Mouse (Mus musculus) Patski (cell line): ENCODE measurements at regions not wholly inside any gene's neighbourhood (a gene's known extent, or its start where the extent isn't known, plus 50 kb on each side); places are given as distances from the start of the nearest gene placed in this dataset.
"Not testable (repeated sequence)": the region's sequence is repeated elsewhere in the genome, so short reads cannot be mapped to it uniquely, and the experiment has no call there.

Experiments
- ATAC-seq: fragments of 100-300 bp; one replicate; pipeline ENCODE4 v1.8.0; 2021
- CTCF ChIA-PET: fragments of 350-600 bp; sonication (Branson Sonifier 250); formaldehyde crosslinking; loops from one replicate; lab custom pipeline; 2022; ENCODE audit warnings: inconsistent platforms; lab: Charles Lee
- POLR2A ChIA-PET: fragments of 350-600 bp; sonication (Branson Sonifier 250); formaldehyde crosslinking; loops from one replicate; lab custom pipeline; 2022; ENCODE audit warnings: antibody characterized with exemption, inconsistent platforms; lab: Charles Lee
- DNase-seq: peaks from one replicate; pipeline ENCODE4 v3.0.0-alpha.2; 2011; ENCODE audit warnings: low read depth, low spot score
- H3K27me3 ChIP-seq: fragments of 371-371 bp; one replicate; pipeline ENCODE4 v1.5.1; 2021
- CTCF ChIP-seq: fragments of 100-300 bp; IDR thresholded peaks from one replicate; pipeline ENCODE4 v1.5.1; 2021
- in situ Hi-C: fragments of 300-500 bp; cut with MboI; formaldehyde crosslinking; loops from 3 replicates; pipeline ENCODE4 v1.11.1; 2018; ENCODE audit warnings: low pct_unique_long_range_greater_than_20kb, mixed read lengths

DNA sequence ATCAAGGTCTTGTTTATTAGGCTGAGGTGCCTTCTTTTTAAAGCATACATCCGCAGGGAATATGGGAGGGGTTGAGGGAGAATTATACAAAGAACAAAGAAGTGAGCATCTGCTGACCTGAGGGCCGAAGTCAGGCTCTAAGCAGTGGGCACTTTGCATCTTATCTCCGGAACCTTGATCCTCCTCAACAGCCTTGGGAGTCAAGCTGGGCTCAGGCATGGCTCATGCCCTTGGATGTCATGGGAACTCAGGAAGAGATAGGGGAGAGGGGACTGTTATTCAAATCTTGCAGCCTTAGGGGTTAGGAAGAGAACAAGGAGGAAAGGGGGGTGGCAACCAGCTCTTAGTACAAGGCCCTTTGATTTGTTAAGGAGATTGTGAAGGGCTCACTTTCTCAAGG lies 248.5 kb downstream of the Gm19965 start:
- ATAC-seq, POLR2A ChIA-PET, H3K27me3 ChIP-seq, CTCF ChIA-PET, DNase-seq, in situ Hi-C loops: not testable (repeated sequence)

DNA sequence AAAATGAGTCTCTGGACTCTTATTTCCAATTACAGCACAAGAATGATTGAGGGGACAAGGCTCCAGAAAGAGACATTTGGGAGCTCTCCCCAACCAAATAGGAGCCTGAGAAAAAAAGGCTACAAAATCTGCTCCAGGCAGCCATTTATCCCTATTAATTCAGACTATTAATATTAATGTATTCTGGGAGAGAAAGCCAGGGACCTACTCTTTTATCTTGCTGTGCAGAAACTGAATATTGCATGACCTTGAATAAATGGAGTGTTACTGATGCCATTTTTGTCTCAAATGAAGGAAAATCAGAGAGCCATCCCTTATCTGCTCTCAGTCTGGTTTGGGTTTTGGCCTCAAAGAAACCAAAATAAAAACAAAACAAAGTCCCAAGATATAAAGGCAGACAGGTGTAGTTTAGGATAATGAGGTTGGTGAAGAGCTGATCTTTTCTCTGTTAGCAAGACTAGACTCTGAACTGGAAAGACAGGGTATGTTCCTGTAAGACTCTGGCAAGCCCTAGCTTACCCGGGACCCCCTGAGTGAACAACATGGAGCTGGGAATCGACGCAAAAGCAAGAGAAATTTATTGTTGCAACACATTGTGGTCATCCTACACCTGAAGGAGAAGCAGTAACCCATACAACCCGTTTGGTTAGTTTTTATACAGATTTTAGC lies 264.5 kb downstream of the Gm19965 start:
- no peak for TF ChIP-seq CTCF
- no peaks in the 10 kb centered on the region for H3K27me3 ChIP-seq
- ChIA-PET CTCF (no interaction called here), POLR2A (no interaction called here)
- DNase-seq (no peak), ATAC-seq (no peak)
- in situ Hi-C loops: no loop called here

DNA sequence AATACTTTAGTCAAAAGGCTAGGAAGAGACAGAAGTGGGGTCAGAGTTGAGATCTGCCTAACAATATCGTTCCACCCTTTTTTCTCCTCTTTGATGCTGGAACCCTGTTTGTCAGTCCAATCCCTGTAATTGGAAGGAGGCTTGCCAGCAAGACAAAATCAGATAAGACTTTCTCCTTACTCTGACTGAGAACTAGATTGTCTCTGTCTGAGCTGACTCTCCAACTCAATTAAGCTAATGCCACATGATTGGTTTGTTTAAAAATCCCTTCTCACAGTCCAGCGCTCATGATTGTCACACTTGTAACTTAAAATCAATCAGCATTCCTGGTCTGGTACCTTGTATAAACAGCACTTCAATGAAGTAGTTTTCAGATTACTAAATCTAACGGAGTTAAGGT lies 284.4 kb downstream of the Gm19965 start:
- TF ChIP-seq CTCF: no peak
- ChIA-PET POLR2A (no interaction called here), CTCF (no interaction called here)
- H3K27me3 ChIP-seq: no peaks in the 10 kb centered on the region
- ATAC-seq (no peak), DNase-seq (no peak)
- in situ Hi-C loops: no loop called here

DNA sequence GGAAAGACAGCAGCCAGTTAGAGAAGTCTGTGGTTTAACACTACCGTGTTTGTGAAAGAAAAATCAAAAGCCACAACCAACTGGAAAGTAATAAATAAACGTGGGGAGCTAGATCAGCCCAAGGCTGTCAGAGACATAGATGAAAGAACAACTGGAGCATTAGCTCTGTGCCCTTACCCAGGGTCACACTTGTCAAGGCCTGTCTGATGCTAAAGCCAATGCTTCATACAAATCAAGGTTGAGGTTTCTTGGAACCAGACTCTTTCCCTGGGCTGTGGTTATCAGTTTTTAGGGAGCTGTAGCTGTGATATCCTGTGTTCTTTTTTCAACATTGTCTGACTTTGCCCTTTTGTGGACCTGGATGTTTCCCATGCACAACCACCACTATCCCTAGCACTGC lies 308.7 kb downstream of the Gm19965 start:
- no peaks in the 10 kb centered on the region for H3K27me3 ChIP-seq
- DNase-seq (no peak), ATAC-seq (no peak)
- in situ Hi-C loops: no loop called here
- ChIA-PET CTCF (interaction anchor here (1.6 kb wide), 1 partner anchor 39 kb away, joined by 3 read pairs; no protein-coding TSS in a partner anchor), POLR2A (no interaction called here)
- TF ChIP-seq CTCF: no peak

DNA sequence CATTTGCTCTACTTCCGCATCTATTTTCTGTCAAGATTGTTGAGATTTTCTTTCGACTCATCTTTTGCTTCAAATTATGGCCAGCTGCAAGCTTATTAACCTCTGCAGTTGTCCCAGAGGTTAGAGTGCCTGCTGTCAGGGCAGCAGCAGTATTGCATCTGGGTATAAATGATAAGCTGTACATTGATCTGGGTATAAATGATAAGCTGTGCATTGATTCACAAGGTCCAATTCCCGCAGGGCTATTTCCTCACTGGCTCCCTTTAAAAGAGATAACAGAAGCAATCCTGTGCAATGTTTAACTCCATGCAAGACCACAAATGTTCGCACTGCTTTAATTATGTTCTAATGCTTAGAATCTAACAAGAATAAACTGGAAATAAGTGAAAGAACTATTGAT lies 311.1 kb downstream of the Gm19965 start:
- ChIA-PET POLR2A (no interaction called here), CTCF (no interaction called here)
- ATAC-seq: no peak
- no peak for DNase-seq
- H3K27me3 ChIP-seq: no peaks in the 10 kb centered on the region
- in situ Hi-C loops: no loop called here
- TF ChIP-seq CTCF: no peak

DNA sequence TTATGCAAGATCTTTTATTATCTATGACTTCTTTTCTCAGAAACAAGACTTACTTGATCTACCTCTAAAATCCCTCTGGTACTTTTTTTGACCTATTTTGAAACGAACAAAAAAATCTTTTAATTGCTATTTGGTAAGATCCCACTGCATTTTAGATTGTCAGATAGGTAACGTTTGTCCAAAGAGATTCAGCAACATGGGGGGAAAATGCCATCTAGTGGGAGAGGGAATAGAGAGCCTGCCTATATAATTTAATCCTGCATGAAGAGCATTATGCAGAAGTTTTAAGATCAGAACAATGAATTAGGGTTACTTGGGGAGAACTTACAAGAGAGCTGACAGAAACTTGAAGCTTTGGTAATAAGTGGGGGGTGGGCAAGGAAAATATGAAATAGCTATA lies 320.2 kb downstream of the Gm19965 start:
- ChIA-PET CTCF (no interaction called here), POLR2A (no interaction called here)
- in situ Hi-C loops: no loop called here
- no peak for DNase-seq
- no peak for TF ChIP-seq CTCF
- ATAC-seq: no peak
- H3K27me3 ChIP-seq: no peaks in the 10 kb centered on the region
